Mouse (Mus musculus): ENCODE data around the gene Timm17b.

Gene Timm17b

DNA sequence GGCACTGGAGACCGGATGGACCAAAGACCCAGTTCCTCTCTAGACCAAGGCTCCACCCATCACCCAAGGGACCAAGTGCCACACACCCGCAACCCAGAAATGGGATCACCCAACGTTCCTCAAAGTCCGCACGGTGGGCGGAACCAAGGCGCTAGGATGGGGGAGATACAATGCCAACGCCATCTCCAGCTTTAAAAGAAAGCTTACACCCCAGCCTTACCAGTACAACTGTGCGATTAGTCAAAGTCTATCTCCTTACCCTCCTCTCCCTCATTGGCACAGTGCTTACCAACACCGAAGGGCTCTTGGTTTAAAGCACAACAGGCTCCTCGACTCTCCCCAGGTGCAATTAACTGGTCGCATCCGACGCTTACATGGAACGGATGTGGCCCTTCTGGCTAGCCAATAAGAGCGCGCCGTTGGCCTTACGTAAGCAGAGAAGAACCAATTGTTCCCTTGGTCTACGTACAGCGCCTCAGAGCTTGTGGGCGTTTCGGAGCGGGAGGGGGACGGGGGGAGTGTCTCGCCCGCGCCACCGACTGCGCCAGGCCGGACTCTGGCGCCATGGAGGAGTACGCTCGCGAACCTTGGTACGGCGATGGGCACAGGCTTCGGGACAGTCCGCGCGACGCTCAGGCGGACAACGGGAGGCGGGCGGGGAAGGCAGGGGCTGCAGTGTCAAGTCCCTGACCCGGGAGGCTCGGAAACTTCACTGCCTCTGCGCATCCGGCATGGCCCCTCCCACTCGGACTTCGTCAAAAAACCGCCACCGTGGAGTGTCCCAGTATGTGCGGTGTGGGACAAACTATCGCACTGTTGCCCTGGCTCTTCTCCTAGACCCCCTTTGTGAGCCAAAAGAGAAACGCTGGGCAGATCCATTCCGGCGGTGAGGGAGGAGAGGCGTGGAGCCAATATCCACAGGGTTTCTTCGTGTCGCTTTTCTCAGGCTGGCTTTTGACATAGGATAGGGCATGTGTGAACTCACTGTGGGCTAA lies at the start of gene Timm17b, which contains the start of gene Pqbp1:
Gene Timm17b (plus strand): TSS at position 478 of the 995 bp plus-strand sequence.
Gene Pqbp1 (minus strand): TSS at position 390 of the 995 bp plus-strand sequence.
- in situ Hi-C loops (cut with MseI, MboI): no loop called here

DNA sequence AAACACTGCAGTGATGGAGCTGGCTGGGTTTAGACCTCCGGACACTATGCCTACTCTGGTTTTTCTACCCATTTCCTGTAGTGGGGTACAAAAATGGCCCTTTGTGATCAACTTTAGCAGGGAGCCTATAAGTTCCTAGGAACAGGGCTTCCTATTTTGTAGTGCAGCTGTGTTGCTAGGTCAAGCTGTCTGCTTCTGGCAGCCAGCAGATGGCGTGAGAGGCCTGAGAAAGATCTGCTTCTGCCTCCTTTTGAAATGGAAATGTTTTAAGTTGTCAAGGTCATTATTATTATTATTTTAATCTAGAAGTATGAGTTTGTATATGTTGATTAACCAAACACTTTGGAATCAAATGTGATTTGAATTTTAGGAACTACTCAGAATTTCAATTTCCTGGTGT lies 44.6 kb upstream of the Timm17b start:
- in situ Hi-C loops (cut with MseI, MboI): no loop called here

DNA sequence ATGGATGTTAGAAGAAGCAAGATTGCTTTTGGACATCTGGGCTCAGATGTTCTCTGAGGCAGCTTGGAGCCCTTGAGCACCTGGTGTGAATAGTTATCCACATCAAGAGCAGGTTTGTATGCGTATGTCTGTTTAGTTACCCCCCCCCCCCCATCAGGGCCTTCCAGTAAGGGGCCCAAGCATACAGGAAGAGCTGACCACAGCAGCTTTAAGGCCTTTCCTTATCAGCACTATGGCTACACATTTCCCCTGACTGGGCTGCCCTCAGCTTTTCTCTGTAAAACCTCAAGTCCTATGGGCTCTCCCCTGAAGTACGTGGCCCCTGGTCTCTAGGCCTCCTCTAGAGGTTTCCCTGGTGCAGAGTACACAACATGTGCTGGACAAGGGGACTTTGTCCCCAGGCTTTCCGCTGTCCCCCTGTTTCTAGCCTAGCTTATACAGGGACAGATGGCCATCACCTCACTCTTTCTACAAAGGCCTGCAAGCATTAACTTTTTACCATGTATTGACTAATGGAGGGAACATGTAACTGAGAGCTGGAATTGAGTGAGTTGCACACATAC lies 39.9 kb upstream of the Timm17b start:
- in situ Hi-C loops (cut with MseI, MboI): no loop called here

DNA sequence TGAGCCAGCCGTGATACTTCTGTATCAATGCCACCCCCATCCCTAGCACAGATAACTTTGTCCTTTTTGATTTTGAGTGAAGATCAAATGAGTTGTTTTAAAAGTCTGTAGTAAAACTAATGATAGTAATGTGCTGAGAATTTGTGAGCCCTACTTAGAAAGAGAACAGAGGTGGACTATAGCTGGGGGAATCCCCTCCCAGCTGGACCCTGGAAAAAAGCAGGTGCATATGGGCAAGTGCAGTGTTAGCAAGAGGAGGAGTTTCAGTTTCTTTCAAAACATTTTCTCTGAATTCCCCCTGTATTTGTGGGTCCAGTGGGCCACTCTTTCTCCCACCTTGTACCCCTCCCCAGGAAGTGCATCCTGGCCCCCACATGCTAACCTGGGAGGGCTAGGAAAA lies 36.0 kb upstream of the Timm17b start:
- in situ Hi-C loops (cut with MseI, MboI): no loop called here

DNA sequence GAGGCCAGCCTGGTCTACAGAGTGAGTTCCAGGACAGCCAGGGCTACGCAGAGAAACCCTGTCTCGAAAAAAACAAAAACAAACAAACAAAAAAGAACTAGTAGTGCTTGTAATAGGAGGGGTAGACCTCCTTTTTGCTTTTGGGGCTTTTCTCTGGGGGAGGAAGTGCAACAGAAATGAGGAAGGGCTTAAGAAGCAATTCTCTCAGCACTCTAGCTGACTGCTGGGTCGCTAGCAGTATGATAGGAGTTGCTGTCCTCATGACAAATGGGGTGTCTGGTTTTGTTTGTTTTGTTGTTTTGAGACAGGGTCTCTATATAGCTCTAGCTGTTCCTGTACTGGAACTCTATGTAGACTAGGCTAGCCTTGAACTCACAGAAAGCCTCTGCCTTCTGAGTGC lies 34.6 kb upstream of the Timm17b start:
- in situ Hi-C loops (cut with MseI, MboI): no loop called here

DNA sequence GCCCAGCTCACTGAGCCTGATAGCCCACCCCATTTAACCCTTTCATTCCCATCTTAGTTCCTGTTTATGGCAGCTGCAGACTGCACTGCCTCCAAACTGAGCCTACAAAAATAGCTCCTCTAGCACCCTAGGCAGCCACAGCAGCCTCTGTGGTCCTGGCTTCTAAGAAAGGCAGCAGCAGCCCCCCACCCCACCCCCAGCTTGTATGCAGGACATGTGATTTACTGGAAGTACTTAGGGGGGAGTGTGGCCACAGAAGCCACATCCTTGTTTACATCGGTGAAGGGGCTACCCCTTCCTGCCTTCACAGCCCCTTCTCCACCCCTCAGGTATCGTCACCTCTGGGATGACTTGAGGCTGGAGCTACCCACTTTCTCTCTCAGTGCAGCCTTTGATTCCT lies 33.8 kb upstream of the Timm17b start:
- in situ Hi-C loops (cut with MseI, MboI): no loop called here

DNA sequence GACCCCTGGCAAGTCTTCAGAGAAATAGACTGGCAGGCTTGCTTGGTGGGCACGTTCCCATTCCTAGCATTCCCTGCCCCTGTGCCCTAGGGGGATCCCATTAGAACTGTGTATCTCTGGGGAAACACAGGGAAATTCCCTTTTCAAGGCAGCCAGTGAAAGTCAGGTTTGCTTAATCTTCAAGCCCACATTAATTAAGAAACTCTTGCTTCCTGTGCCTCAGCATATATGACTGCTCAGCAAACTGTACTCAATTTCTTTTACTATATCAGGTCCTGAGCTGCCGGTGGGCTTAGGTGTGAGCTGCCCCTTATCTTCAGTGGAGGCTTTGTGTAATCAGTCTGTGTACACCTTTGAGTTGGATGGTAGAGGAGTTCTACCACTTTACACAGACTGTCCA lies 33.4 kb upstream of the Timm17b start:
- in situ Hi-C loops (cut with MseI, MboI): no loop called here

DNA sequence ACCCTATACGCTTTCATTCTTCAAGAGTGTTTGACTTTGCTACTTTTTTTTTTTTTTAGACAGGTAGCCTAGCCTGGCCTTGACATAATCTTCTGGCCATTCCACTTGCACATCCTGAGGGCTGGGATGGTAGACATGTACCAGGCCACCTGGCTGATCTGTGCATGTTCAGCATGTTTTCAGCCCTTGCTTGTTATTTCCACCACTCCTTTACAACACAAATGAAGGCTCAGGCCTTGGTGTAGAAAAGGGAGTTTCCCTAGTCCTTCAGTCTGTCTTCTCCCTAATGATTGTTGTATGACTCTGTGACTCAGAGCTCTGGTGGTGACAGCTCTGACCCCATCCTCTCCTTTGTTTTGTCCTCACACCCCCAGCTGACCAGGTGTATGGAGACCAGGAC lies 32.0 kb upstream of the Timm17b start:
- in situ Hi-C loops (cut with MseI, MboI): no loop called here

DNA sequence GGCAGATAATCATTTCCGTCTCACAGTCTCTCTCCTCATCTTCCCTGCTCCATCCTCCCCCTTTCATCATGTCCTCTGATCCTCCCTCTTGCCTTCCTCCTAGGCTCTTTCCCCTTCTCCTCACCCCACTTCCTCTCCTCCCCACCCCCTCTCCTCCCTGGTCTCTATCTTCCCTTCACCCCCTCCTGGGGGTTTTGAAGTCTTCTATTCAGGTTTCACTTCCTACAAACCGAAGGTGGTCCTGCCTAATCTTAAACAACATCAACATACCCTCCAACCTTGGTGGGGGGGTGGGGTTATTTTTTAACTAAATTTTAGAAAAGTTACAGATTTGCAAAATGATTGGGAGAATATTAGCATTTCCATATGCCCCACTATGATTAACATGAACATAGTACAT lies 30.7 kb upstream of the Timm17b start:
- in situ Hi-C loops (cut with MseI, MboI): no loop called here

DNA sequence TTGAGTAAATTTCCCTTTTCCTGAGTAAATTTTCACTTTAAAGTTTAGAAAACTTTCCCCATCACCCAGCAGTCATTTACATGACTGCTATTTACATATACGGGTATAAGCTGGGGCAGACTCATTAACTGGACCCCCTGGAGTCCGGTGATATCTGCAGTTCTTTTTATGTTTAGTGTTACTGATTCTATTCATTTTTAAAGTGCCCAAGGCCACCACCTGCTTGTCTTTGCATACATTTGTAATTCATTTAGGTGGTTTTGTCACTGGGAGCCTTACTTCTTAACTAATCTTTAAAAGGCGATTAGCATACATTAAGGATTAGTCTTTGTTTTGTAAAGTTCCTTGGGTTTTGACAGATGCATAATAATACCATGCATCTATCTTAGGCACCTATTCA lies 29.3 kb upstream of the Timm17b start:
- in situ Hi-C loops (cut with MseI, MboI): no loop called here

DNA sequence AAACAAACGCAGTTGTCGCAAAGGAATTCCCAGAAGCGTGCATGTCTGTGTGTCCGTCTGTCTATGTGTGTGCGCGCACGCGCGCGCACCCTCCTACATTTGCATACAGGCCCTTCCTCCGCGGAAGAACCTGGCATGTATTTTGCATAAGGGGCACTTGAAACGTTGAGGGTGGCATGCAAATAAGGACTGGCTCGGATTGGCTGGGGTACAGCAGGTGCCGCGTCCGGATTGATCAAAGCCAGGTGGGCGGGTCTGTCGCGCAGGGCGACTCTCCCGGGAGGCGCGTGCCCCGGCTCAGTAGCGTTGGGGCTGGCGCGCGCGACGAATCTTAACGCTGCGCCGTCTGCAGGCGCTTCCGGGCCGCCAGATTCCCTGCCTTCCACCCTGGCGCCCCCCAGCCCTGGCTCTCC lies 21.1 kb upstream of the Timm17b start, which contains the start of gene Pim2:
Gene Pim2 (plus strand): TSS at position 256 of the 413 bp plus-strand sequence.
- in situ Hi-C loops (cut with MseI, MboI): no loop called here

DNA sequence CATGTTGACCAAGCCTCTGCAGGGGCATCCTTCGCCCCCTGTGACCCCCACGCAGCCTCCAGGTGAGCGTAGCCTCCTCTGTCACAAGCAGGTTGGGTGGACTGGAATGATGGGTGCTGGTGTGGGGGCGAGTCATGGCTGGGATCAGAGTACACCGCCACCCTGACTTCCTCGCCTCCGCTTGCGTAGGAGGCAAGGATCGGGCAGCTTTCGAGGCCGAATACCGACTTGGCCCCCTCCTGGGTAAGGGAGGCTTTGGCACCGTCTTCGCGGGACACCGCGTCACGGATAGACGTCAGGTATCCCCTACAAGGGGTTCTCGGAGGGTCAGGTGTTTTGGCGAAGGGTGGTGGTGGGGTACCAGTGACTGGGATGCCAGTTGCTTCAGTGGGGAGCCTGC lies 20.7 kb upstream of the Timm17b start:
- in situ Hi-C loops (cut with MseI, MboI): no loop called here

DNA sequence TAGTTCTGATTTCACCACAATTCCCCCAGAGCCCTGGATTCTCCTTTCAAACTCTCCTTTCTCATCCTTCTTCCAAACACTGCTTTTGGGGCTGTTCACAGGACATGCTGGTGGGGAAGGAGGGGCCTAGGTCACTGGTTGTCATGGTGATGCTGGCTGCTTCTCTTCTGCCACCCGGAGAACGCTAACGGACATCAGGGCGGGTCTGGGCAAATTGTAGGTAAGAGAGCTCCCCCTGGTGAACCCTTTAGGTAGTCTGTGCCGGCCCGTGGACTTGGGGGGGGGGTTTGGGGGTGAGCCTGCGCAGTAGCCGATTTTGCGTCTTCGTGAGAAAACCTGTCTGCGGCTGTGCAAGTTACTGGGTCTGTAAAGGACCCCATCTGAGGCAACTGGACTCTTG lies 19.3 kb upstream of the Timm17b start:
- in situ Hi-C loops (cut with MseI, MboI): no loop called here

DNA sequence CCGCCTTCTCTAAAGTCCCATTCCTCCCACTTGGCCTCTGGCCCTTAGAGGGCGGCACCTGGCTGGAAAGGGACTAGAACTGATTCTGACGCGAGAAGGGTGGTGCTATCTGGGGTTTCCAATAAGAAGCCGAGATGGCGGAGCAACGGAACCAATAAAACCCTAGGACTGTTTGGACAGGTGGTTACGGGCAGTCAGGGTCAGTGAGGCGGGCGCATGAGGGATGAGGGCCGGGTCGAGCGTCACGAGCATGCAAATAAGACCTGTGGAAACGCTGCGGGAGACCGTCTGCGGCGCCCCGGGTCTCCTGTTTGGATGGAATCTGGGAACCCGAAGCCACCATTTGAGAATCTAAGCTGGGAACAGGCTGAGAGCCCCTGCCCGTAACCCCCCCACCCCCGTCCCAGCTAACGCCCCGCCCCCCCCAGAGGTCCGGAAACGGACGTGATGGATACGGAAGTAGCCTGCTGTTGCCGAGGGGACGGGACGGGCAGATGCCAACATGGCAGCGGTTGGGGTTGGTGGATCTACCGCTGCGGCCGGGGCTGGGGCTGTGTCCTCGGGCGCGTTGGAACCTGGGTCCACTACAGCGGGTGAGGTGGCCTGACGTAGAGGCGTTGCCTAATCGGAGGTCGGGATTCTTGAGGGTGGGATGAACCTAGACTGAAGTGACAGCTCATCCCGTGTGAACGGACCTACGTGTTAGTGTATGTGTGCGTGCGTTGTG lies 15.2 kb upstream of the Timm17b start, which contains the start of gene Slc35a2:
Gene Slc35a2 (plus strand): TSS at position 188 of the 727 bp plus-strand sequence.
- in situ Hi-C loops (cut with MseI, MboI): no loop called here

DNA sequence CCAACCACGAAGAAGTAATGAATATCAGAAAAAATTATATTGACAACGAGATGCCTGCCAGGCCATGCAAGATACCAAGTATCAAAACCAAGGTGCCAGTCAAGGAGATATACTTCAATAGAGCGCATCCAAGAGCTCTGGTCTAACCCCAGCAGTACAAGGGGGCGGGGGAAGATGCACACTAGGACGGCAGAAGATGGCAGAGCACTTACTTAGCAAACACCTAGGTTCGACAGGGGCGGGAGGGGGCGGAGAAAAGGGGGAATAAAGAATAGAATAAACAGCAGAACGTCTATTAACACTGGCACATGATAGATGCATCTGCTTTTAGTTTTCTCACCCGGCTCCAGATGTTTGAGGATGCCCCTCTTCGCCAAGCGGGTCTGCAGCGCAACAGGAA lies 946 bp upstream of the Timm17b start:
- in situ Hi-C loops (cut with MseI, MboI): no loop called here

DNA sequence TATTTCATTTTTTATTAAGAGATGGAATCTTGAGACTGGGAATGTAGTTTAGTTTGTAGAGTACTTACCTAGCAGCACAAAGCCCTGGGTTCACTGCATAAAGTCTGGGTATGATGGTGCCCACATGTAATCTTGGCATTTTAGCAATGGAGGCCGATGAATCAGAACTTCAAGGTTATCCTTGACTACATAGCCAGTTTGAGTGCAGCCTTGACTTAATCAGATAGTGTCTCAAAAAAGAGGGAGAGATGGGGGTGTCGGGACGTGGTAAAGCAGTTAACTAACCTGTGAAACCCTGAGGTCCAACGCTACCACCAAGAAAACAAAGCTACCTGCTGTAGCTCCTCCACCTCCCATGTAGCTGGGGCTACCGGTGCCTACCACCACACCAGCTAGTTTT lies 5.3 kb downstream of the Timm17b start:
- in situ Hi-C loops (cut with MseI, MboI): loop anchor here in 1 of 2 experiments (25.0 kb wide), 1 partner anchor 208 kb away; no protein-coding TSS in a partner anchor

DNA sequence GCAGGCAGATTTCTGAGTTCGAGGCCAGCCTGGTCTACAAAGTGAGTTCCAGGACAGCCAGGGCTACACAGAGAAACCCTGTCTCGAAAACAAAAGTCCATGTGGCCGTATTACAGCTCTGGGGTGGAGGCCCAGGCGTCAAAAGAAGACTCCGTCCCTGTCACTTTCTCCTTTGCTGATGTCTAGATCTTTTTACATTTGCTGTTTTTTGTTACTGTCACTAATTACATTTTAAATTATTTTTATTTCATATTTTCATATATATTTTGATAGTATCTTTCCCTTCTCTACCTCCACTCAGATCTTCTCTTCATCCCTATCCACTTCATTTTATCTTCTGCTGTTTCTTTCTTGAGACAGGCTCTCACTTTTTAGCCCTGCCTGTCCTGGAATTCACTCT lies 8.6 kb downstream of the Timm17b start, which contains the start of gene Gm10491:
Gene Gm10491 (minus strand): TSS at position 101 of the 400 bp plus-strand sequence.
- in situ Hi-C loops (cut with MseI, MboI): loop anchor here in 1 of 2 experiments (25.0 kb wide), 1 partner anchor 205 kb away; no protein-coding TSS in a partner anchor

DNA sequence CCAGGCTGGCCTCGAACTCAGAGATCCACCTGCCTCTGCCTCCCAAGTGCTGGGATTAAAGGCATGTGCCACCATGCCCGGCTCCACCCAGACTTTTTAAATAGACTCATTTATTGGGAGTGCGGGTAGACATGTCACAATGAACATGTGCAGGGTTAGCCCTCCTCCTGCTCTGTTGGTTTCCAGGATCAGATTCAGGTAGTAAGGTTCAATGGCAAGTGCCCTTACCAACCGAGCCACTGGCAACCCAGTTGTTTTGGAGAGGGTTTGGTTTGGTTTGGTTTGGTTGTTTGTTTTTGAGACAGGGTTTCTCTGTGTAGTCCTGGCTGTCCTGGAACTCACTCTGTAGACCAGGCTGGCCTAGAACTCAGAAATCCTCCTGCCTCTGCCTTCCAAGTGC lies 10.1 kb downstream of the Timm17b start, which contains the start of gene Gm10490:
Gene Gm10490 (plus strand): TSS at position 301 of the 400 bp plus-strand sequence.
- in situ Hi-C loops (cut with MseI, MboI): loop anchor here in 1 of 2 experiments (25.0 kb wide), 1 partner anchor 203 kb away; no protein-coding TSS in a partner anchor

DNA sequence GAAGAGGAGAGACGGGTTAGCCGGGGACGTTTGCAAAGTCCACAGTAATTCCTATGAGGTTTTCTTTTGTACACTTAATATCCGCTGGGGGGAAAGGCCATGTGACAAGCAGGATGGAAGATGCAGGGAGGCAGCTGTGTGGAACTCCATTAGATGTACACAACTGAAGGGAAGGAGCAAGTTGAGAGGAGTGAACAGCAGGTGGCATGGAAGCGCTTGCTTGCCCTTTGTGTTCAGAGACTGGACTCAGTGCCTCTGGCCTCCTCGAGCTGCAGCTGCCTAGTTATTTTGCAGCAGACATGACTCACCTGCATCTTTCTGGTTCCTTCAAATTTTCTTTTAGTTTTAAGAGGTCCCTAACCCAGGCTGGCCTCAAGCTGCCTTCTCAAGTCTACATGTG lies 11.3 kb downstream of the Timm17b start:
- in situ Hi-C loops (cut with MseI, MboI): loop anchor here (10.0 to 25.0 kb wide), 2 partner anchors 202 to 204 kb away; no protein-coding TSS in a partner anchor

DNA sequence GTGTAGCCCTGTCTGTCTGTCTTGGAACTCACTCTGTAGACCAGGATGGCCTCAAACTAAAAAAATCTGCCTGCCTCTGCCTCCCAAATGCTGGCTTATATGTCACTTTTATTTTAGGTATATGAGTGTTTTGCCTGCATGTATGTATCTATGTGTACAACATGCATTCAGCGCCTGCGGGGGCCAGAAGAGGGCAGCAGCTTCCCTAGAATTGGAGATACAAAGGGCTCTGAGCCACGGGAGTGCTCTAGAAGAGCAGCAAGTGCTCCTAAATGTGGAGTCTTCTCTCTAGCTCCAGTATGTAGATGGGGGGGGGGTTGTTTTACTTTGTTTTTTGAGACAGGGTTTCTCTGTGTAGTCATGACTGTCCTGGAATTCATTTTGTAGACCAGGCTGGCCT lies 16.5 kb downstream of the Timm17b start:
- in situ Hi-C loops (cut with MseI, MboI): loop anchor here (5.0 to 25.0 kb wide), 3 partner anchors 102 to 199 kb away; partner anchors contain the start of gene Glod5 (in 1 of the 2)

DNA sequence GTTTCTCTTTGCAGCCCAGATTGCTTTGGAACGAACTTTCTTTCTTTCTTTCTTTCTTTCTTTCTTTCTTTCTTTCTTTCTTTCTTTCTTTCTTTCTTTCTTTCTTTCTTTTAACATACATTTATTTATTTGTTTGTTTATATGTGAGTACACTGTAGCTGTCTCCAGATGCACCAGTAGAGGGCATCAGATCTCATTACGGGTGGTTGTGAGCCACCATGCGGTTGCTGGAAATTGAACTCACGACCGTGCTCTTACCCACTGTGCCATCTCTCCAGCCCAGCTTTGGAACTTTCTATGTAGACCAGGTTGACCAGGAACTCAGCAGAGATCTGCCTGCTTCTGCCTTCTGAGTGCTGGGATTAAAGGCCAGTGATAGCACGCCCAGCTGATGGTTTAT lies 18.8 kb downstream of the Timm17b start:
- in situ Hi-C loops (cut with MseI, MboI): loop anchor here (5.0 to 25.0 kb wide), 3 partner anchors 99 to 197 kb away; partner anchors contain the start of gene Glod5 (in 1 of the 2)

Measured in mouse trophoblast stem cell (cell line).